In the genomic region with DNA sequence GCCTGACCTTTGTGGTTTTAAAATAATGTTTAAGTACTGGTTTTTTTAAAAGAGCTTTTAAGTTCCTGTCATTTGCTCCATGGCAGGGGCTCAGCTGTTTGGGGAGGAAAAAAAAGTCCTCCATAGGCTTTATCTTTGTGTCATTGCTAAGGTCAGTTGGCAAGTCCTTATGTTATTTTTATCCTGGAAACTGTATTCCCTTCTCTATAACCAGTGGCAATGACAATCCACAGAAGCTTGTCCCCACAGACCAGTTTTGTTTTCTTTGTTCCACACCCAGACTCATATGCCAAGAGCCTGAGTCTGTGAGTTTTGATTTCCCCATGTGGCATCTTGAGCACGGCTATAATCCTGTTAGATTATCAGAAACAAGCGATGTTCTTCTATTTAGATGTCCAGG, we compare ENCODE assay signal across 22 mouse cellular contexts. TPM values are rescaled to one million over a fixed set of nuclear protein-coding genes. Genes with fewer than 3 reads are reported as not detected.
A peak's percentile ranks its signal among the peaks of the same experiment; 100 is the strongest.
DNase-seq lines count a peak whose midpoint lies in the region; ATAC-seq and TF ChIP-seq lines count a peak whose summit lies in the region.
"Had no signal": no experiment of that assay in that cellular context is flagged by ENCODE, and none has a peak within 500 bp of the region (broad histone marks: within the 10 kb centered on the region; RNA-seq: fewer than 3 reads in every experiment).

No protein-coding gene starts in this region.

- no peak for DNase-seq in gastrocnemius, adult 2 months
- no peak for DNase-seq in gastrocnemius, adult 18-20 months (ENCODE audit: low spot score)
- no peak for DNase-seq in kidney, adult 2 months
- DNase-seq in kidney, adult 9 months = no peak
- DNase-seq in heart, postnatal 0 days (ENCODE audit: low spot score) = peak; percentile 75
- DNase-seq in urinary bladder, adult 18-20 months (ENCODE audit: low spot score in 2 of 2) = no peak
- DNase-seq: adrenal gland, postnatal 10 days; cerebellum, adult 8-10 months; gastrocnemius, postnatal 10 days; kidney, adult 18-20 months; kidney, postnatal 10 days; lung, adult 2 months; lung, postnatal 14 days; thymus, postnatal 4 days had no signal

- peak overlapping the region; percentile 62 for H3K27ac ChIP-seq in gastrocnemius, adult 2 months
- H3K27ac ChIP-seq in kidney, adult 2 months (ENCODE audit: insufficient read depth, low read depth, low read length) = peak overlapping the region; percentile 23; the same call in 1 of the 2 replicates
- H3K27ac ChIP-seq in heart, embryonic 11.5 days (ENCODE audit: low read depth, low read length) = peak overlapping the region; percentile 86
- H3K27ac ChIP-seq in heart, postnatal 0 days (ENCODE audit: low read depth) = peak overlapping the region; percentile 84
- H3K27ac ChIP-seq in midbrain, embryonic 13.5 days = no peak overlapping the region
- H3K27ac ChIP-seq: hindbrain, embryonic 14.5 days; neural tube, embryonic 15.5 days; stomach, embryonic 15.5 days had no signal

- H3K4me3 ChIP-seq in gastrocnemius, adult 2 months = no peak overlapping the region; the same call in 1 of the 2 replicates
- no peak overlapping the region for H3K4me3 ChIP-seq in kidney, adult 2 months (ENCODE audit: insufficient read depth, low read depth, low read length)
- no peak overlapping the region for H3K4me3 ChIP-seq in heart, embryonic 11.5 days (ENCODE audit: low read depth, low read length)
- H3K4me3 ChIP-seq in heart, postnatal 0 days (ENCODE audit: low read depth, low read length) = peak overlapping the region; percentile 14; the same call in 1 of the 2 replicates
- no peak overlapping the region for H3K4me3 ChIP-seq in midbrain, embryonic 13.5 days (replicated peaks)
- H3K4me3 ChIP-seq: neural tube, embryonic 15.5 days; stomach, embryonic 15.5 days had no signal

- peaks cover 20% of the 10 kb centered on the region for H3K4me1 ChIP-seq in kidney, adult 2 months (ENCODE audit: control insufficient read depth, insufficient read depth, low read length)
- peaks cover 38% of the 10 kb centered on the region for H3K4me1 ChIP-seq in heart, embryonic 11.5 days (ENCODE audit: control insufficient read depth, insufficient read depth, low read length)
- peaks cover 51% of the 10 kb centered on the region for H3K4me1 ChIP-seq in heart, postnatal 0 days (ENCODE audit: control insufficient read depth, insufficient read depth)
- no peaks in the 10 kb centered on the region for H3K4me1 ChIP-seq in midbrain, embryonic 13.5 days (replicated peaks)
- H3K4me1 ChIP-seq: stomach, embryonic 15.5 days had no signal

- intact Hi-C loops in gastrocnemius, adult 2 months (cut with DNase I) = no loop called here

- ATAC-seq in heart, embryonic 11.5 days (replicated peaks; ENCODE audit: insufficient number of reproducible peaks, low FRiP score, low TSS enrichment) = peak; percentile 52; the same call in 1 of the 2 replicates
- peak; percentile 81 for ATAC-seq in heart, postnatal 0 days (ENCODE audit: insufficient read depth, low read depth)
- ATAC-seq in midbrain, embryonic 13.5 days = no peak
- ATAC-seq: forebrain, embryonic 14.5 days; inflammation-experienced regulatory T-cells, adult 6 months had no signal

- H3K27me3 ChIP-seq in kidney, adult 2 months (replicated peaks; ENCODE audit: control insufficient read depth, insufficient read depth, low read length) = no peaks in the 10 kb centered on the region
- H3K27me3 ChIP-seq in heart, embryonic 11.5 days (ENCODE audit: control insufficient read depth, insufficient read depth, low read length) = no peaks in the 10 kb centered on the region
- H3K27me3 ChIP-seq in heart, postnatal 0 days (ENCODE audit: control insufficient read depth, insufficient read depth, low read length) = no peaks in the 10 kb centered on the region
- no peaks in the 10 kb centered on the region for H3K27me3 ChIP-seq in midbrain, embryonic 13.5 days
- H3K27me3 ChIP-seq: neural tube, embryonic 15.5 days; stomach, embryonic 15.5 days had no signal

- peak overlapping the region; percentile 42 for H3K4me2 ChIP-seq in heart, embryonic 11.5 days
- peak overlapping the region; percentile 34; the same call in 1 of the 2 replicates for H3K4me2 ChIP-seq in heart, postnatal 0 days (ENCODE audit: low read depth, low read length)
- H3K4me2 ChIP-seq in midbrain, embryonic 13.5 days (replicated peaks) = no peak overlapping the region
- H3K4me2 ChIP-seq: hindbrain, embryonic 14.5 days; midbrain, embryonic 11.5 days; neural tube, embryonic 15.5 days; stomach, embryonic 15.5 days had no signal

- H3K36me3 ChIP-seq in kidney, adult 2 months (ENCODE audit: control insufficient read depth, insufficient read depth, low read length) = peaks cover 7% of the 10 kb centered on the region
- H3K36me3 ChIP-seq in heart, embryonic 11.5 days (ENCODE audit: control insufficient read depth, insufficient read depth, low read length) = no peaks in the 10 kb centered on the region
- peaks cover 12% of the 10 kb centered on the region for H3K36me3 ChIP-seq in heart, postnatal 0 days (replicated peaks; ENCODE audit: control insufficient read depth, insufficient read depth, low read length)
- peaks cover 3% of the 10 kb centered on the region; the same call in 1 of the 2 replicates for H3K36me3 ChIP-seq in midbrain, embryonic 13.5 days
- H3K36me3 ChIP-seq: stomach, embryonic 15.5 days had no signal

- no peaks in the 10 kb centered on the region for H3K9me3 ChIP-seq in heart, embryonic 11.5 days (replicated peaks; ENCODE audit: control insufficient read depth, low read length)
- H3K9me3 ChIP-seq in heart, postnatal 0 days (replicated peaks; ENCODE audit: control insufficient read depth, low read length) = no peaks in the 10 kb centered on the region
- H3K9me3 ChIP-seq in midbrain, embryonic 13.5 days = no peaks in the 10 kb centered on the region
- H3K9me3 ChIP-seq: neural tube, embryonic 15.5 days; stomach, embryonic 15.5 days had no signal

- 45% methylated on average over 2 of the region's 2 CpGs for whole genome bisulfite sequencing in kidney, adult 2 months
- WGBS in heart, embryonic 11.5 days (ENCODE audit: insufficient replicate concordance) = 45% methylated on average over 2 of the region's 2 CpGs
- WGBS in heart, postnatal 0 days = 5% methylated on average over 2 of the region's 2 CpGs
- 67% methylated on average over 2 of the region's 2 CpGs for WGBS in midbrain, embryonic 13.5 days

- peak; percentile 54; the same call in 1 of the 2 replicates for TF ChIP-seq EP300 in heart, postnatal 0 days (IDR thresholded peaks at IDR 0.05; ENCODE audit: low read depth)

- H3K9ac ChIP-seq in heart, embryonic 11.5 days (ENCODE audit: low read depth, low read length) = no peak overlapping the region
- H3K9ac ChIP-seq in heart, postnatal 0 days (replicated peaks; ENCODE audit: low read depth, low read length) = 0 out of 2 replicates have a peak overlapping the region, but pooled peaks have one; percentile 15
- H3K9ac ChIP-seq in midbrain, embryonic 13.5 days (replicated peaks) = no peak overlapping the region
- H3K9ac ChIP-seq: hindbrain, embryonic 14.5 days; neural tube, embryonic 15.5 days; stomach, embryonic 15.5 days had no signal

- TF ChIP-seq CTCF in gastrocnemius, adult 2 months (IDR thresholded peaks at IDR 0.05) = no peak
- no peak for TF ChIP-seq CTCF in kidney, adult 2 months (conservative IDR thresholded peaks at IDR 0.05; ENCODE audit: insufficient read depth, insufficient read length, low read depth, low read length)
- TF ChIP-seq CTCF in heart, postnatal 0 days (IDR thresholded peaks at IDR 0.05; ENCODE audit: low read depth) = no peak

- no peak for TF ChIP-seq POLR2A in kidney, adult 2 months (IDR thresholded peaks at IDR 0.05; ENCODE audit: low read depth, low read length)

RNA-seq across cellular contexts. Expression of gene Cpeb4, which starts 21.6 kb away (rescaled TPM):
- total RNA-seq in gastrocnemius, adult 2 months (2021) = 100 to 1,000 TPM in 1 of 2 experiments, 10 to 100 TPM in 1; 95.0 to 120 TPM
- 100 to 1,000 TPM in 1 of 2 experiments, 10 to 100 TPM in 1; 98.3 to 115 TPM for total RNA-seq in gastrocnemius, adult 18-20 months (2021)
- 27.2 and 30.0 TPM in 2 replicates for polyA plus RNA-seq in kidney, adult 2 months (2012; rRNA removed)
- 15.5 and 18.9 TPM in 2 replicates for polyA plus RNA-seq in heart, embryonic 11.5 days (2014; fragmentation: Nextera tagmentation; extraction: Ambion mirVana)
- total RNA-seq in heart, postnatal 0 days (2014; rRNA removed; ENCODE audit: low replicate concordance) = 30.2 and 39.6 TPM in 2 replicates
- polyA plus RNA-seq in heart, postnatal 0 days (2015; fragmentation: Nextera tagmentation; extraction: Ambion mirVana) = 6.5 and 7.2 TPM in 2 replicates
- 14.2 and 15.9 TPM in 2 replicates for polyA plus RNA-seq in midbrain, embryonic 13.5 days (2015; fragmentation: Nextera tagmentation; extraction: Ambion mirVana)
